In the genomic region with DNA sequence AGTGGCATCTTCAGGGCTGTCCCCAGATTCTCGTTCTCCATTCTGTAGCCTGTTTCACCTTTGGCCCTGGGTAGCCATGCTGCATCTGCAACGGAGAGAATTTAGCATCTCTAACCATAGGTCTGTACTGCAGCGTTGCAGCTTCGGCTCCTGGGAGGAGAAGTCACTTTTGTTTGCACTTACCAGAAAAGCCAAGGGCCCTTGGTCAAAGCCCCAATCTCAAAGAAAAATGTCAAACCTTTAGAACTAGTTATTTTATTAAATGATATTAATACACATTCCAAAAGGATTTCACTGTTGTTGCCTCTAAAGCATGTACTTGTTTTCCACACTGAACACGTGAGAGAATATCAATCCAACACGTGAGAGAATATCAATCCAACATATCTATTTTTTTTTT, we compare ENCODE assay signal across 8 mouse cellular contexts. TPM values are rescaled to one million over a fixed set of nuclear protein-coding genes. Genes with fewer than 3 reads are reported as not detected.
DNase-seq lines count a peak whose midpoint lies in the region; ATAC-seq and TF ChIP-seq lines count a peak whose summit lies in the region.

A gene (minus strand): TSS at position 101 of the 400 bp plus-strand sequence.

- H3K4me2 ChIP-seq in forebrain, embryonic 13.5 days = no peak within 1 kb of the TSS
- no peak within 1 kb of the TSS for H3K4me2 ChIP-seq in limb, embryonic 14.5 days (replicated peaks; ENCODE audit: low read depth, low read length, severe bottlenecking)
- no peak within 1 kb of the TSS for H3K4me2 ChIP-seq in stomach, embryonic 14.5 days (replicated peaks; ENCODE audit: low read depth, low read length)

- H3K9ac ChIP-seq in forebrain, embryonic 13.5 days = no peak within 1 kb of the TSS
- no peak within 1 kb of the TSS for H3K9ac ChIP-seq in limb, embryonic 14.5 days (ENCODE audit: low read depth, low read length, severe bottlenecking)
- no peak within 1 kb of the TSS for H3K9ac ChIP-seq in stomach, embryonic 14.5 days (replicated peaks; ENCODE audit: low read depth, low read length)

- H3K27ac ChIP-seq in forebrain, embryonic 13.5 days = no peak within 1 kb of the TSS
- no peak within 1 kb of the TSS for H3K27ac ChIP-seq in limb, embryonic 14.5 days (replicated peaks; ENCODE audit: low read depth, low read length)
- no peak within 1 kb of the TSS for H3K27ac ChIP-seq in stomach, embryonic 14.5 days (ENCODE audit: low read length)

- WGBS in forebrain, embryonic 13.5 days = 88% methylated on average over 6 of the region's 6 CpGs
- WGBS in limb, embryonic 14.5 days = 80% methylated on average over 6 of the region's 6 CpGs
- 84% methylated on average over 6 of the region's 6 CpGs for WGBS in stomach, embryonic 14.5 days

- H3K36me3 ChIP-seq in forebrain, embryonic 13.5 days (ENCODE audit: poor library complexity, severe bottlenecking) = peaks cover 20% of the 10 kb centered on the region
- H3K36me3 ChIP-seq in limb, embryonic 14.5 days (ENCODE audit: control insufficient read depth, insufficient read depth, low read length) = peaks cover 27% of the 10 kb centered on the region
- peaks cover 11% of the 10 kb centered on the region for H3K36me3 ChIP-seq in stomach, embryonic 14.5 days (ENCODE audit: control insufficient read depth, insufficient read depth, low read length)

- no peak for DNase-seq in thymus, postnatal 0 days (ENCODE audit: low spot score)
- no peak for DNase-seq in thymus, postnatal 36 days
- DNase-seq in heart, postnatal 4 days = no peak
- DNase-seq in limb, embryonic 14.5 days (ENCODE audit: low spot score) = no peak
- no peak for DNase-seq in urinary bladder, postnatal 10 days (ENCODE audit: low spot score)
- no peak for DNase-seq in urinary bladder, adult 18-20 months (ENCODE audit: low spot score in 2 of 2)

- no peaks in the 10 kb centered on the region for H3K4me1 ChIP-seq in forebrain, embryonic 13.5 days
- H3K4me1 ChIP-seq in limb, embryonic 14.5 days (ENCODE audit: control insufficient read depth, insufficient read depth, low read length) = 0 out of 2 replicates have a peak, but pooled peaks cover 2% of the 10 kb centered on the region
- H3K4me1 ChIP-seq in stomach, embryonic 14.5 days (ENCODE audit: control insufficient read depth, insufficient read depth, low read length) = no peaks in the 10 kb centered on the region

- TF ChIP-seq POLR2A in limb, embryonic 14.5 days (IDR thresholded peaks at IDR 0.05; ENCODE audit: borderline replicate concordance, extremely low read depth, insufficient read depth, insufficient read length) = no peak

- H3K4me3 ChIP-seq in forebrain, embryonic 13.5 days = no peak within 1 kb of the TSS
- no peak within 1 kb of the TSS for H3K4me3 ChIP-seq in limb, embryonic 14.5 days (replicated peaks; ENCODE audit: low read length)
- no peak within 1 kb of the TSS for H3K4me3 ChIP-seq in stomach, embryonic 14.5 days (ENCODE audit: low read depth, low read length)

- no peak for ATAC-seq in forebrain, embryonic 13.5 days
- no peak for ATAC-seq in limb, embryonic 14.5 days (ENCODE audit: low FRiP score, low read depth)
- ATAC-seq in stomach, embryonic 14.5 days (ENCODE audit: insufficient number of reproducible peaks, insufficient read depth, low FRiP score, low read depth) = no peak

- no peaks in the 10 kb centered on the region for H3K27me3 ChIP-seq in forebrain, embryonic 13.5 days
- H3K27me3 ChIP-seq in limb, embryonic 14.5 days (ENCODE audit: control insufficient read depth, insufficient read depth, low read length) = no peaks in the 10 kb centered on the region
- H3K27me3 ChIP-seq in stomach, embryonic 14.5 days (ENCODE audit: control insufficient read depth, insufficient read depth, low read length) = no peaks in the 10 kb centered on the region

- no peaks in the 10 kb centered on the region for H3K9me3 ChIP-seq in forebrain, embryonic 13.5 days (replicated peaks)
- no peaks in the 10 kb centered on the region for H3K9me3 ChIP-seq in limb, embryonic 14.5 days (ENCODE audit: control insufficient read depth, low read length)
- H3K9me3 ChIP-seq in stomach, embryonic 14.5 days (ENCODE audit: control insufficient read depth, low read depth, low read length) = no peaks in the 10 kb centered on the region

RNA-seq across cellular contexts. Expression of the gene that starts here (rescaled TPM):
- polyA plus RNA-seq in thymus, postnatal 0 days (2015; fragmentation: Nextera tagmentation; extraction: Ambion mirVana) = 43.1 and 47.8 TPM in 2 replicates
- 42.8 and 50.9 TPM in 2 replicates for polyA plus RNA-seq in forebrain, embryonic 13.5 days (2015; fragmentation: Nextera tagmentation; extraction: Ambion mirVana)
- total RNA-seq in heart, postnatal 4 days (2021) = 10 to 100 TPM; 31.1 to 36.1 TPM
- 38.4 and 40.9 TPM in 2 replicates for polyA plus RNA-seq in limb, embryonic 14.5 days (2012; rRNA removed)
- 39.6 and 40.3 TPM in 2 replicates for polyA plus RNA-seq in limb, embryonic 14.5 days (2014; fragmentation: Nextera tagmentation; extraction: Ambion mirVana)
- polyA plus RNA-seq in stomach, embryonic 14.5 days (2014; fragmentation: Nextera tagmentation; extraction: Ambion mirVana) = 46.8 and 47.5 TPM in 2 replicates
